ENCODE assay signal across 8 mouse cellular contexts in the genomic region with DNA sequence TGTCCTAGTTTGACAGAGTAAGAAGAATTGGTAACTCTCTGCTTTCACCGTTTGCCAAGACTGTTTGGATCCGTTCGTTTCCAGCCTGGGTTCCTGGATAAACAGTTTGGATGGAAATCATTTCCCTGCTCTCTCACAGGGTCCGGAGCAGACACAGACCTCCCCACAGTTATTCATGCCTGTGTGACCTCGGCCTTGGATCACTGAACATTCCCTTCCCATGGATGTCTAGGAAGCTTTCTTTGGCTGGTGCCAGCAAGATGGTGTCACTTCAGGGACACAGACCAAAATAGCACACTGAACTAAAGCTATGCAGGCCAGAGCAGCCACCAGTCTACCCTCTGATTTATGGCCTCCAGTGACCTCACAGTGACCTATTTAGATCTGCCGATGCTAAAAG. TPM values are rescaled to one million over a fixed set of nuclear protein-coding genes. Genes with fewer than 3 reads are reported as not detected.
DNase-seq lines count a peak whose midpoint lies in the region; ATAC-seq lines count a peak whose summit lies in the region.

No protein-coding gene starts in this region.

- peak; percentile 45 for DNase-seq in Muller cell, postnatal 12 days (ENCODE audit: inconsistent ontology term)
- peak; percentile 72 for DNase-seq in adrenal gland, postnatal 10 days
- DNase-seq in midbrain, embryonic 11.5 days (ENCODE audit: low spot score, missing footprints): no peak

- WGBS in heart, embryonic 16.5 days: 14% methylated on average over 6 of the region's 6 CpGs
- 10% methylated on average over 6 of the region's 6 CpGs for WGBS in lung, embryonic 15.5 days
- 68% methylated on average over 6 of the region's 6 CpGs for WGBS in midbrain, embryonic 16.5 days
- 74% methylated on average over 6 of the region's 6 CpGs for WGBS in midbrain, embryonic 11.5 days
- WGBS in forebrain, embryonic 12.5 days: 81% methylated on average over 6 of the region's 6 CpGs

- H3K4me2 ChIP-seq in heart, embryonic 16.5 days (ENCODE audit: low read depth, low read length): no peak overlapping the region
- H3K4me2 ChIP-seq in lung, embryonic 15.5 days: 0 out of 2 replicates have a peak overlapping the region, but pooled peaks have one; percentile 4
- H3K4me2 ChIP-seq in midbrain, embryonic 16.5 days (ENCODE audit: low read length): no peak overlapping the region
- H3K4me2 ChIP-seq in midbrain, embryonic 11.5 days: no peak overlapping the region
- H3K4me2 ChIP-seq in forebrain, embryonic 12.5 days: no peak overlapping the region

- H3K4me1 ChIP-seq in heart, embryonic 16.5 days (ENCODE audit: control insufficient read depth, insufficient read depth, low read length): peaks cover 26% of the 10 kb centered on the region
- H3K4me1 ChIP-seq in lung, embryonic 15.5 days: peaks cover 50% of the 10 kb centered on the region
- peaks cover 14% of the 10 kb centered on the region for H3K4me1 ChIP-seq in midbrain, embryonic 16.5 days (ENCODE audit: control insufficient read depth, insufficient read depth, low read length)
- H3K4me1 ChIP-seq in midbrain, embryonic 11.5 days (ENCODE audit: control insufficient read depth, insufficient read depth, low read length): peaks cover 6% of the 10 kb centered on the region
- peaks cover 21% of the 10 kb centered on the region for H3K4me1 ChIP-seq in forebrain, embryonic 12.5 days

- ATAC-seq in heart, embryonic 16.5 days (replicated peaks; ENCODE audit: extremely low read depth, insufficient read depth, low FRiP score): peak; percentile 84
- ATAC-seq in lung, embryonic 15.5 days (ENCODE audit: borderline replicate concordance, extremely low read depth, low FRiP score, low TSS enrichment): peak; percentile 85
- ATAC-seq in midbrain, embryonic 16.5 days: no peak
- no peak for ATAC-seq in midbrain, embryonic 11.5 days (ENCODE audit: low FRiP score)
- no peak for ATAC-seq in forebrain, embryonic 12.5 days (ENCODE audit: low FRiP score)
- ATAC-seq in cerebellum, adult (ENCODE audit: insufficient number of reproducible peaks, low FRiP score, low TSS enrichment): no peak

- no peaks in the 10 kb centered on the region for H3K9me3 ChIP-seq in heart, embryonic 16.5 days (replicated peaks; ENCODE audit: control insufficient read depth, low read length)
- H3K9me3 ChIP-seq in lung, embryonic 15.5 days: no peaks in the 10 kb centered on the region
- no peaks in the 10 kb centered on the region for H3K9me3 ChIP-seq in midbrain, embryonic 16.5 days (replicated peaks; ENCODE audit: control insufficient read depth, low read length, poor library complexity, severe bottlenecking)
- no peaks in the 10 kb centered on the region for H3K9me3 ChIP-seq in midbrain, embryonic 11.5 days (ENCODE audit: control insufficient read depth, low read length)
- H3K9me3 ChIP-seq in forebrain, embryonic 12.5 days: no peaks in the 10 kb centered on the region

- H3K27ac ChIP-seq in heart, embryonic 16.5 days (ENCODE audit: low read length): peak overlapping the region; percentile 86
- H3K27ac ChIP-seq in lung, embryonic 15.5 days: peak overlapping the region; percentile 75
- no peak overlapping the region for H3K27ac ChIP-seq in midbrain, embryonic 16.5 days (ENCODE audit: low read length)
- no peak overlapping the region for H3K27ac ChIP-seq in midbrain, embryonic 11.5 days (ENCODE audit: low read depth, low read length)
- H3K27ac ChIP-seq in forebrain, embryonic 12.5 days: no peak overlapping the region

- no peak overlapping the region for H3K4me3 ChIP-seq in heart, embryonic 16.5 days (ENCODE audit: low read length)
- no peak overlapping the region for H3K4me3 ChIP-seq in lung, embryonic 15.5 days
- H3K4me3 ChIP-seq in midbrain, embryonic 16.5 days (ENCODE audit: low read depth, low read length): no peak overlapping the region
- H3K4me3 ChIP-seq in midbrain, embryonic 11.5 days (ENCODE audit: low read depth, low read length): no peak overlapping the region
- no peak overlapping the region for H3K4me3 ChIP-seq in forebrain, embryonic 12.5 days (replicated peaks)

- H3K9ac ChIP-seq in heart, embryonic 16.5 days (ENCODE audit: low read length): no peak overlapping the region
- no peak overlapping the region for H3K9ac ChIP-seq in lung, embryonic 15.5 days
- H3K9ac ChIP-seq in midbrain, embryonic 16.5 days (ENCODE audit: low read depth, low read length): no peak overlapping the region
- no peak overlapping the region for H3K9ac ChIP-seq in midbrain, embryonic 11.5 days (ENCODE audit: low read length)
- no peak overlapping the region for H3K9ac ChIP-seq in forebrain, embryonic 12.5 days

- H3K27me3 ChIP-seq in heart, embryonic 16.5 days (ENCODE audit: control insufficient read depth, insufficient read depth, low read length): no peaks in the 10 kb centered on the region
- H3K27me3 ChIP-seq in lung, embryonic 15.5 days: no peaks in the 10 kb centered on the region
- no peaks in the 10 kb centered on the region for H3K27me3 ChIP-seq in midbrain, embryonic 16.5 days (ENCODE audit: control insufficient read depth, insufficient read depth, low read depth, low read length)
- no peaks in the 10 kb centered on the region for H3K27me3 ChIP-seq in midbrain, embryonic 11.5 days (ENCODE audit: control insufficient read depth, insufficient read depth, low read length)
- no peaks in the 10 kb centered on the region for H3K27me3 ChIP-seq in forebrain, embryonic 12.5 days

- H3K36me3 ChIP-seq in heart, embryonic 16.5 days (ENCODE audit: control insufficient read depth, insufficient read depth): no peaks in the 10 kb centered on the region
- H3K36me3 ChIP-seq in lung, embryonic 15.5 days: no peaks in the 10 kb centered on the region
- no peaks in the 10 kb centered on the region for H3K36me3 ChIP-seq in midbrain, embryonic 16.5 days (ENCODE audit: control insufficient read depth, insufficient read depth, low read length)
- H3K36me3 ChIP-seq in midbrain, embryonic 11.5 days (ENCODE audit: control insufficient read depth, insufficient read depth, low read length): no peaks in the 10 kb centered on the region
- no peaks in the 10 kb centered on the region for H3K36me3 ChIP-seq in forebrain, embryonic 12.5 days (replicated peaks)

RNA-seq across cellular contexts. Expression of a gene that starts 38.5 kb away (rescaled TPM):
- 10 to 100 TPM in 1 of 2 experiments, 1 to 10 TPM in 1; 7.5 to 10.9 TPM for total RNA-seq in adrenal gland, postnatal 10 days (2021)
- 17.3 and 17.8 TPM in 2 replicates for polyA plus RNA-seq in heart, embryonic 16.5 days (2015; fragmentation: Nextera tagmentation; extraction: Ambion mirVana)
- polyA plus RNA-seq in lung, embryonic 15.5 days (2015; fragmentation: Nextera tagmentation; extraction: Ambion mirVana): 5.1 and 5.4 TPM in 2 replicates
- 31.8 and 33.8 TPM in 2 replicates for polyA plus RNA-seq in midbrain, embryonic 16.5 days (2015; fragmentation: Nextera tagmentation; extraction: Ambion mirVana)
- 9.2 and 11.1 TPM in 2 replicates for polyA plus RNA-seq in midbrain, embryonic 11.5 days (2014; fragmentation: Nextera tagmentation; extraction: Ambion mirVana)
- 16.6 and 17.8 TPM in 2 replicates for polyA plus RNA-seq in forebrain, embryonic 12.5 days (2016; fragmentation: Nextera tagmentation; extraction: Ambion mirVana)

Comparison
In these comparisons a context has a peak if more than half of its experiments do, and no peak if none do; other contexts are left out.
1. ATAC-seq: peak in heart, embryonic 16.5 days (single experiment) and lung, embryonic 15.5 days (single experiment); none in midbrain, embryonic 16.5 days (single experiment), midbrain, embryonic 11.5 days (single experiment), forebrain, embryonic 12.5 days (single experiment) and cerebellum, adult (single experiment).
2. H3K27ac ChIP-seq: peak in heart, embryonic 16.5 days (single experiment) and lung, embryonic 15.5 days (single experiment); none in midbrain, embryonic 16.5 days (single experiment), midbrain, embryonic 11.5 days (single experiment) and forebrain, embryonic 12.5 days (single experiment).